Mouse (Mus musculus): ENCODE data around the gene Cyp4b1.
"Not testable (repeated sequence)": the region's sequence is repeated elsewhere in the genome, so short reads cannot be mapped to it uniquely, and the experiment has no call there.

Cyp4b1 gene

GRCm38 (mm10) chr4:115647580-115647979 lies at the start of gene Cyp4b1:
Gene Cyp4b1 (minus strand): TSS chr4:115647723.
- DNase-seq (ENCODE audit: low spot score), result peak; percentile 65

- DNase-seq (ENCODE audit: low spot score), result no peak
Measured at GRCm38 (mm10) chr4:115686299-115686698, 38.8 kb upstream of the Cyp4b1 start.

- DNase-seq (ENCODE audit: low spot score), result no peak
Measured at GRCm38 (mm10) chr4:115659190-115659589, 11.7 kb upstream of the Cyp4b1 start.

GRCm38 (mm10) chr4:115657867-115658249 lies 10.3 kb upstream of the Cyp4b1 start:
- DNase-seq (ENCODE audit: low spot score), result no peak

GRCm38 (mm10) chr4:115657104-115657866 lies 9.8 kb upstream of the Cyp4b1 start:
- DNase-seq (ENCODE audit: low spot score), result no peak

GRCm38 (mm10) chr4:115656535-115656922 lies 9.0 kb upstream of the Cyp4b1 start:
- not testable (repeated sequence) for DNase-seq (ENCODE audit: low spot score)

GRCm38 (mm10) chr4:115655841-115656534 lies 8.5 kb upstream of the Cyp4b1 start:
- not testable (repeated sequence) for DNase-seq (ENCODE audit: low spot score)

- DNase-seq (ENCODE audit: low spot score), result no peak
Measured at GRCm38 (mm10) chr4:115650866-115651265, 3.3 kb upstream of the Cyp4b1 start.

GRCm38 (mm10) chr4:115649344-115649743 lies 1.8 kb upstream of the Cyp4b1 start:
- no peak for DNase-seq (ENCODE audit: low spot score)

GRCm38 (mm10) chr4:115648752-115649151 lies 1.2 kb upstream of the Cyp4b1 start:
- DNase-seq (ENCODE audit: low spot score), result no peak

- DNase-seq (ENCODE audit: low spot score), result peak; percentile 49
Measured at GRCm38 (mm10) chr4:115645371-115645770, 2.2 kb downstream of the Cyp4b1 start.

GRCm38 (mm10) chr4:115642967-115643754 lies 4.4 kb downstream of the Cyp4b1 start:
- no peak for DNase-seq (ENCODE audit: low spot score)

- not testable (repeated sequence) for DNase-seq (ENCODE audit: low spot score)
Measured at GRCm38 (mm10) chr4:115625560-115625959, 22.0 kb downstream of the Cyp4b1 start.

- DNase-seq (ENCODE audit: low spot score), result no peak
Measured at GRCm38 (mm10) chr4:115614005-115614404, 33.5 kb downstream of the Cyp4b1 start.

- DNase-seq (ENCODE audit: low spot score), result not testable (repeated sequence)
Measured at GRCm38 (mm10) chr4:115600611-115601010, 46.9 kb downstream of the Cyp4b1 start, which contains the start of gene Cyp4a32. Gene Cyp4a32 (plus strand): TSS chr4:115600969.

GRCm38 (mm10) chr4:115596824-115597336 lies 50.6 kb downstream of the Cyp4b1 start:
- DNase-seq (ENCODE audit: low spot score), result no peak

- no peak for DNase-seq (ENCODE audit: low spot score)
Measured at GRCm38 (mm10) chr4:115596357-115596756, 51.2 kb downstream of the Cyp4b1 start.

GRCm38 (mm10) chr4:115583036-115583435 lies 64.5 kb downstream of the Cyp4b1 start:
- no peak for DNase-seq (ENCODE audit: low spot score)

- DNase-seq (ENCODE audit: low spot score), result no peak
Measured at GRCm38 (mm10) chr4:115575776-115576175, 71.7 kb downstream of the Cyp4b1 start.

- DNase-seq (ENCODE audit: low spot score), result no peak
Measured at GRCm38 (mm10) chr4:115575255-115575654, 72.3 kb downstream of the Cyp4b1 start.
